Mouse (Mus musculus): ENCODE data around the gene Fxyd6.

DNA sequence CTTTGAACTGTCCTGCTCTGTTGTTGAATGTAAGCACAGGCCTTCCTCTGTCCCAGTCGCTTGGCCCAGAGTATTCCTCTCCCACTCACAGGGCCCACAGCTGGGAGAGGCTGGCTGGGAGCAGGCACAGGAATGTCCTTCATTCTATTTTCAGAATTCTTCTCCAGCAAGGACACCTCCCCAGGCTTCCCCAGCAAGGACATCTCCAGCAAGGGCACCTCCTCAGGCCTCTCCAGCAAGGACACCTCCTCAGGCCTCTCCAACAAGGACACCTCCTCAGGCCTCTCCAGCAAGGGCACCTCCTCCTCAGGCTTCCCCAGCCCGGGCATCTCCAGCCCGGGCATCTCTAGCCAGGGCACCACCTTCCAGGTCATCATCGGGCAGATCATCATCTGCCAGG is 41.7 kb upstream of the Fxyd6 start:
- TF ChIP-seq POLR2A (IDR thresholded peaks at IDR 0.05; ENCODE audit: insufficient read depth, low read depth, low read length) (no peak), CTCF (IDR thresholded peaks at IDR 0.05; ENCODE audit: insufficient read depth, low read depth, low read length) (no peak)

Data from olfactory bulb, adult 2 months (tissue).